Mouse (Mus musculus) heart, adult 8-10 months (tissue): ENCODE results near the gene 1700109H08Rik. TPM values are rescaled to one million over a fixed set of nuclear protein-coding genes. Genes with fewer than 3 reads are reported as not detected.
"Not testable (repeated sequence)": the region's sequence is repeated elsewhere in the genome, so short reads cannot be mapped to it uniquely, and the experiment has no call there.

Source experiments
- DNase-seq: peaks from one replicate; pipeline ENCODE4 v3.0.0; 2022; ENCODE audit warnings: low spot score
- total RNA-seq, 4 experiments: library from RNA; stranded (reverse); gene quantifications; 2 replicates each; pipeline ENCODE4 v1.2.4; 2022

Gene 1700109H08Rik
- total RNA-seq, 4 experiments from 2014 or later, result 1.0 to 2.6 (median 2.1) TPM

- DNase-seq, result no peak
Observed at GRCm38 (mm10) chr5:3598766-3599165, 27.4 kb downstream of the 1700109H08Rik start.

GRCm38 (mm10) chr5:3600298-3600697 is 28.9 kb downstream of the 1700109H08Rik start:
- DNase-seq, result no peak

- no peak for DNase-seq
Observed at GRCm38 (mm10) chr5:3600790-3601189, 29.4 kb downstream of the 1700109H08Rik start.

- no peak for DNase-seq
Observed at GRCm38 (mm10) chr5:3607114-3607513, 35.7 kb downstream of the 1700109H08Rik start.

GRCm38 (mm10) chr5:3609241-3609640 is 37.9 kb downstream of the 1700109H08Rik start:
- no peak for DNase-seq

- DNase-seq, result not testable (repeated sequence)
Observed at GRCm38 (mm10) chr5:3611835-3612234, 40.5 kb downstream of the 1700109H08Rik start.

GRCm38 (mm10) chr5:3620486-3620885 is 49.1 kb downstream of the 1700109H08Rik start:
- DNase-seq, result no peak

- DNase-seq, result no peak
Observed at GRCm38 (mm10) chr5:3630055-3630454, 58.7 kb downstream of the 1700109H08Rik start.

- no peak for DNase-seq
Observed at GRCm38 (mm10) chr5:3631512-3632271, 60.3 kb downstream of the 1700109H08Rik start.

GRCm38 (mm10) chr5:3632285-3632684 is 60.9 kb downstream of the 1700109H08Rik start:
- no peak for DNase-seq

GRCm38 (mm10) chr5:3633315-3633714 is 61.9 kb downstream of the 1700109H08Rik start:
- no peak for DNase-seq

- DNase-seq, result no peak
Observed at GRCm38 (mm10) chr5:3633951-3634350, 62.6 kb downstream of the 1700109H08Rik start.

Other genes with a start within 250 kb of the 1700109H08Rik start
- 1 to 10 TPM; 4.2 to 9.5 (median 6.3) TPM for gene Cdk6, start 230.1 kb upstream of the 1700109H08Rik start, total RNA-seq
- gene Fam133b, start 27.7 kb upstream of the 1700109H08Rik start, total RNA-seq, result 10 to 100 TPM; 10.0 to 11.7 (median 11.1) TPM
- gene Pex1, start 24.5 kb downstream of the 1700109H08Rik start, total RNA-seq, result 1 to 10 TPM; 8.1 to 9.9 (median 8.7) TPM
- 1 to 10 TPM; 3.8 to 7.9 (median 4.7) TPM for gene Rbm48, start 25.0 kb downstream of the 1700109H08Rik start, total RNA-seq
- not detected for gene Tmbim7, start 79.6 kb downstream of the 1700109H08Rik start, total RNA-seq
- 10 to 100 TPM; 85.9 to 93.7 (median 90.6) TPM for gene Gatad1, start 85.6 kb downstream of the 1700109H08Rik start, total RNA-seq
- gene Ankib1, start 231.4 kb downstream of the 1700109H08Rik start, total RNA-seq, result 10 to 100 TPM; 19.1 to 25.8 (median 23.2) TPM
- 10 to 100 TPM; 27.5 to 32.2 (median 31.1) TPM for gene Krit1, start 231.6 kb downstream of the 1700109H08Rik start, total RNA-seq